Mouse (Mus musculus) forebrain, embryonic 12.5 days (tissue): ENCODE measurements around the gene Btf3. TPM values are rescaled to one million over a fixed set of nuclear protein-coding genes. Genes with fewer than 3 reads are reported as not detected.
A peak's percentile ranks its signal among the peaks of the same experiment; 100 is the strongest.

Experiments used
- ATAC-seq: fragments of 200-750 bp; cut with Nextera tagmentation; 2 replicates; pipeline ENCODE4 v1.8.0; 2017; ENCODE audit warnings: moderate TSS enrichment; ENCODE audit not compliant: low FRiP score
- H3K27ac ChIP-seq: fragments of 300-500 bp; sonication (generic); 2 replicates; pipeline ENCODE4 v1.5.1; 2016; ENCODE audit warnings: mild to moderate bottlenecking
- H3K27me3 ChIP-seq: fragments of 300-500 bp; sonication (generic); 2 replicates; pipeline ENCODE4 v1.6.1; 2016; ENCODE audit warnings: mild to moderate bottlenecking
- H3K36me3 ChIP-seq: fragments of 300-500 bp; sonication (generic); replicated peaks from 2 replicates; pipeline ENCODE4 v1.6.1; 2016; ENCODE audit warnings: mild to moderate bottlenecking
- H3K4me1 ChIP-seq: fragments of 300-500 bp; sonication (generic); 2 replicates; pipeline ENCODE4 v1.6.1; 2016
- H3K4me2 ChIP-seq: fragments of 300-500 bp; sonication (generic); 2 replicates; pipeline ENCODE4 v1.6.1; 2016; ENCODE audit warnings: mild to moderate bottlenecking, moderate library complexity
- H3K4me3 ChIP-seq: fragments of 300-500 bp; sonication (generic); replicated peaks from 2 replicates; pipeline ENCODE4 v1.5.1; 2016; ENCODE audit warnings: mild to moderate bottlenecking
- H3K9ac ChIP-seq: fragments of 300-500 bp; sonication (generic); 2 replicates; pipeline ENCODE4 v1.6.1; 2016; ENCODE audit warnings: mild to moderate bottlenecking
- H3K9me3 ChIP-seq: fragments of 300-500 bp; sonication (generic); 2 replicates; pipeline ENCODE4 v1.6.1; 2016
- WGBS: fragments of 180-500 bp; shearing (Covaris S2); methylation state at CpG from one replicate; pipeline ENCODE4 v1.1.7; 2016; 5-methylcytosine and 5-hydroxymethylcytosine counted together
- polyA plus RNA-seq: library from polyadenylated mRNA; unstranded; fragments of >200 nt; fragmentation: Nextera tagmentation; extraction: Ambion mirVana; gene quantifications from 2 replicates; pipeline ENCODE4 v1.2.1, GENCODE M21; 2016

Gene Btf3
- polyA plus RNA-seq: 693 and 699 TPM in 2 replicates

GRCm38 (mm10) chr13:98316480-98317245 lies at the start of gene Btf3:
TSS of gene Btf3 (minus strand) at chr13:98317006.
- H3K27ac ChIP-seq: peak within 1 kb of the TSS; percentile 93
- peak; percentile 93 for ATAC-seq
- H3K9ac ChIP-seq: peak within 1 kb of the TSS; percentile 99
- H3K27me3 ChIP-seq: no peaks in the 10 kb centered on the region
- H3K9me3 ChIP-seq: no peaks in the 10 kb centered on the region
- peak within 1 kb of the TSS; percentile 100 for H3K4me3 ChIP-seq
- under 1% methylated on average over 71 of the region's 90 CpGs for WGBS
- peaks cover 16% of the 10 kb centered on the region for H3K4me1 ChIP-seq
- H3K36me3 ChIP-seq: peaks cover 25% of the 10 kb centered on the region
- peak within 1 kb of the TSS; percentile 71 for H3K4me2 ChIP-seq

DNA sequence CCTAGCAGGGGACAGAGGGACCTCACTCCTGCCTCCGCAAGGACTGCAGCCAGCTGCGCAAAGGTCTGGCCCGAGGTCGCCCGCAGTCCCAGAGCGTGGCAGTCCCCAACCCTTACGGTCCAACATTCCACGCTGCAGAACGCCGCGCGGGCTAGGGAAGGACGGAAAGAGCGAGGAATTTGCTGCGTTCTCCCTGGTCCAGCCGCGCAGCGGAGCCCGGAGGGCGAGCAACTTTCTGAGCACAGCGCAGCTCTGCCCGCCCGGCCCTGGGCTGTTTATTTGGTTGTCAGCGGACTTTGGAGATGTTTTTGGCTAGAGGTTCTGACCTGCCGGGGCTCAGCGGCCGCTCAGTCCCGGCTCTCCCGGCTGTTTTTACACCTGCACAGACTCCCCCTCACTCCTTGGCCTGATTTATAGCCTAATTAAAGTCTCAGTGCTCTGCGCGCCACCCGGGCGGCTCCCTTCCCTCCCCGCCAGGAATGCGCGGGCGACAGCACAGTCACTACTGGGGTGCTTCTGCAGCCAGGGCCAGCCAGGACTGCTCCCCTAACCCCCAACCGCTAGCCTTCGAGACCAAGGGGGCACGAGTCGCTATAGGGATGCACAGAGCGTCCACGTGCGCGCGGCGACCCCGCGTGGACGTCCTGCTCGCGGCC lies 49.1 kb upstream of the Btf3 start:
- Histone ChIP-seq H3K27ac (no peak overlapping the region), H3K27me3 (peaks cover 88% of the 10 kb centered on the region), H3K36me3 (no peaks in the 10 kb centered on the region), H3K9ac (no peak overlapping the region), H3K4me1 (peaks cover 8% of the 10 kb centered on the region), H3K9me3 (no peaks in the 10 kb centered on the region), H3K4me2 (peak overlapping the region; percentile 49), H3K4me3 (peak overlapping the region; percentile 21)
- WGBS: under 1% methylated on average over 52 of the region's 52 CpGs
- peak; percentile 36 for ATAC-seq

- no peak overlapping the region for H3K4me2 ChIP-seq
- WGBS: 1% methylated on average over 8 of the region's 8 CpGs
- peaks cover 89% of the 10 kb centered on the region for H3K27me3 ChIP-seq
- H3K9ac ChIP-seq: no peak overlapping the region
- H3K36me3 ChIP-seq: no peaks in the 10 kb centered on the region
- H3K9me3 ChIP-seq: no peaks in the 10 kb centered on the region
- H3K27ac ChIP-seq: no peak overlapping the region
- ATAC-seq: no peak
- peaks cover 8% of the 10 kb centered on the region for H3K4me1 ChIP-seq
- H3K4me3 ChIP-seq: no peak overlapping the region
Observed at GRCm38 (mm10) chr13:98365081-98365480, 48.3 kb upstream of the Btf3 start.

DNA sequence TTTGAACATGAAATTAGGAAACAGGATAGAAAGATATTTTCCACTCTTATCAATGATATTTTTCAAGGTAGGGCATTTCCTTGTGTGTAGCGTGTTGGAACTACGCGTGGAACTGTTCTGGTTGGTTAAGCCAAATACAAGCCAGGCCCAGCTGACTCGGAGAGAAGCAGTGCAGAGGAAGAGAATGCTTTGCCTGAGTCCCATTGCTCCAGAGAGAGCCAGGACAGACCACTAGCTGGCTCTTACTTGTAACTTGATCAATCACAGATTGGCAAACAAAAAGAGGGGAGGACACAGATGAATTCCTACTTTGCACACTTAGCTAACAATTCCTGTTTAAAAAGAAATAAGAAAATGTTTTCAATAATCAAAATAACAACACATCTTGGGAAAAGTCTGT lies 46.2 kb upstream of the Btf3 start:
- no peak overlapping the region for H3K27ac ChIP-seq
- no peak overlapping the region for H3K4me2 ChIP-seq
- H3K27me3 ChIP-seq: peaks cover 89% of the 10 kb centered on the region
- no peak overlapping the region for H3K4me3 ChIP-seq
- H3K9me3 ChIP-seq: no peaks in the 10 kb centered on the region
- no peak overlapping the region for H3K9ac ChIP-seq
- peaks cover 18% of the 10 kb centered on the region for H3K4me1 ChIP-seq
- 4% methylated on average over 4 of the region's 4 CpGs for WGBS
- H3K36me3 ChIP-seq: no peaks in the 10 kb centered on the region
- ATAC-seq: no peak

GRCm38 (mm10) chr13:98361161-98361560 lies 44.4 kb upstream of the Btf3 start:
- no peaks in the 10 kb centered on the region for H3K9me3 ChIP-seq
- no peak overlapping the region for H3K4me2 ChIP-seq
- H3K27ac ChIP-seq: no peak overlapping the region
- WGBS: 2% methylated on average over 5 of the region's 5 CpGs
- no peak overlapping the region for H3K9ac ChIP-seq
- peaks cover 82% of the 10 kb centered on the region for H3K27me3 ChIP-seq
- ATAC-seq: no peak
- peaks cover 16% of the 10 kb centered on the region for H3K4me1 ChIP-seq
- H3K36me3 ChIP-seq: no peaks in the 10 kb centered on the region
- H3K4me3 ChIP-seq: no peak overlapping the region

- H3K36me3 ChIP-seq: no peaks in the 10 kb centered on the region
- H3K4me2 ChIP-seq: no peak overlapping the region
- no peak overlapping the region for H3K4me3 ChIP-seq
- WGBS: 4% methylated on average over 6 of the region's 6 CpGs
- H3K27ac ChIP-seq: no peak overlapping the region
- peaks cover 17% of the 10 kb centered on the region for H3K4me1 ChIP-seq
- H3K9ac ChIP-seq: no peak overlapping the region
- ATAC-seq: no peak
- H3K27me3 ChIP-seq: peaks cover 82% of the 10 kb centered on the region
- no peaks in the 10 kb centered on the region for H3K9me3 ChIP-seq
Observed at GRCm38 (mm10) chr13:98360391-98360790, 43.6 kb upstream of the Btf3 start.

DNA sequence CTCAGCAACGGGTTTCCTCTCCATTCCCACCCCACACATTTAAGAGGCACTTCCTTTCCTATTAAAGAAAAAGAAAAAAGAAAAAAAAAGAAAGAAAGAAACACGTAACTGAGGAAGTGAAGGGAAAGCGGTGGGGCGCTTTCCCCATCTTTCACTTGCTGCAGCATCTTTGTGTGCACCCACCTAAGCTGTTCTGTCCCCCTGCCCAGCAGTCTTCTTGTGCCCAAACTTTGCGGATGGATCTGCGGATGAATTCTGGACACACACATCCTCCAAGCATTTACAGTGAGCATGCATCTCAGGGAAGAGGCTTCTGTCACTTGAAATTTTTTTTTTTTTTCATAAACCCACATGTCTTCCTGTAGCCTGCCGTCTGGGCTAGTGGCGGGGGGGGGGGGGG lies 42.5 kb upstream of the Btf3 start:
- WGBS: under 1% methylated on average over 6 of the region's 8 CpGs
- no peak overlapping the region for H3K4me3 ChIP-seq
- no peak for ATAC-seq
- no peaks in the 10 kb centered on the region for H3K36me3 ChIP-seq
- H3K9ac ChIP-seq: no peak overlapping the region
- peak overlapping the region; percentile 13; the same call in 1 of the 2 replicates for H3K4me2 ChIP-seq
- H3K4me1 ChIP-seq: peaks cover 27% of the 10 kb centered on the region
- H3K27ac ChIP-seq: 0 out of 2 replicates have a peak overlapping the region, but pooled peaks have one; percentile 75
- H3K27me3 ChIP-seq: peaks cover 82% of the 10 kb centered on the region
- H3K9me3 ChIP-seq: no peaks in the 10 kb centered on the region

- peak overlapping the region; percentile 75 for H3K27ac ChIP-seq
- WGBS: 1% methylated on average over 23 of the region's 23 CpGs
- H3K9ac ChIP-seq: no peak overlapping the region
- ATAC-seq: peak; percentile 55
- H3K4me1 ChIP-seq: peaks cover 34% of the 10 kb centered on the region
- peaks cover 85% of the 10 kb centered on the region for H3K27me3 ChIP-seq
- peak overlapping the region; percentile 23 for H3K4me3 ChIP-seq
- H3K36me3 ChIP-seq: no peaks in the 10 kb centered on the region
- H3K9me3 ChIP-seq: no peaks in the 10 kb centered on the region
- peak overlapping the region; percentile 36 for H3K4me2 ChIP-seq
Observed at GRCm38 (mm10) chr13:98358424-98359181, 41.8 kb upstream of the Btf3 start.

DNA sequence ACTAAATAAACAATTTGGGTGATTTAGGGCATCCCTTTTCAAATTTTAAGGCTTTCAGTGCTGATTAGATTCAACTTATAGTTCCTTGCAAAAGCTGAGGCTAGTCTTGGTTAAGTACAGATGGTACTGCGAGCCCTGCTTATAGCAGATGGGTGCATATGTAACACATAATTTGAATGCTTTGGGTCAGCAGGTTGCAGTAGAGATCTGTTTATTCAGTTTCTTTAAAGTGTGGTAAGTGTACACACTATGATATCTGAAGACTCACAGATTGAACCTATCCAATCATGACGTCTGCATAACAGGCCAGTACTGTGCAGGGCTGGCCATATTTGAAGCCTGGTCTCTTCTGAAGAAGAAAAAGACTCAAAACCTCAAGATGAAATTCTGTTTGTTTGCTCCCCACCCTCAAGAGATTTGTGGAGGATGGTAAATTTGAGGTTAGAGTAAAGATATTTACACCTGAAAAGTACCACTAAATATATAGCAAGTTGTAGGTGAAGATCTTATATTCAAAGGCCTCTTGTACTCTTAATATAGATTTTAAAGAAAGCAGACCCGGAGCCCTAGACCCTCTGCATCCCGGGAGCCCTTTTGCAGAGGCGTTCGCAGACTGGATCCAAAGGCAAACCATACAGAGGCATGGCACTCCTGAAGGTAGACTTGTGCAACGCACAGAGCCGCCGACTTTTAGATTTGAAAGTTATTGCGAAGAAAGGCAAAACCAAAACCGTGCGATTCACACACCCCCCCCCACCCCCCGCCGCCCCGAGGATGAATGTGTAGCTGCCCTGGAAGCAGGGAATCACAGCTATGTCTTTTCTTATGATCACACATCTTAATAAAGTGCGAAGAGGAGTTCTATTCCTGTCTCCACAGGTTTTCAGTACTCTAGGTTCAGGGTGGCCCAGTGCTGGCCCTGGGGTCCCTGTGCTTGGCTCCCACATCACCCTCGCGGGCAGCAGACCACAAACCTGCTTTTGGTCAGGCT lies 40.9 kb upstream of the Btf3 start:
- 1% methylated on average over 18 of the region's 18 CpGs for WGBS
- Histone ChIP-seq H3K4me2 (peak overlapping the region; percentile 36), H3K4me1 (peaks cover 36% of the 10 kb centered on the region), H3K27me3 (peaks cover 84% of the 10 kb centered on the region), H3K36me3 (no peaks in the 10 kb centered on the region), H3K9ac (no peak overlapping the region; the same call in 1 of the 2 replicates), H3K4me3 (peak overlapping the region; percentile 23), H3K9me3 (no peaks in the 10 kb centered on the region), H3K27ac (peak overlapping the region; percentile 75)
- ATAC-seq: no peak

GRCm38 (mm10) chr13:98356973-98357425 lies 40.2 kb upstream of the Btf3 start:
- peak overlapping the region; percentile 36 for H3K4me2 ChIP-seq

More at GRCm38 (mm10) chr13:98356973-98357425, 40.2 kb upstream of the Btf3 start:
- Histone ChIP-seq H3K4me1 (peaks cover 36% of the 10 kb centered on the region), H3K27me3 (peaks cover 84% of the 10 kb centered on the region), H3K4me3 (peak overlapping the region; percentile 23), H3K27ac (no peak overlapping the region), H3K9ac (no peak overlapping the region; the same call in 1 of the 2 replicates), H3K36me3 (no peaks in the 10 kb centered on the region), H3K9me3 (no peaks in the 10 kb centered on the region)
- WGBS: 6% methylated on average over 6 of the region's 6 CpGs
- no peak for ATAC-seq
